8 mouse cellular contexts compared by ENCODE assay signal in the genomic region with DNA sequence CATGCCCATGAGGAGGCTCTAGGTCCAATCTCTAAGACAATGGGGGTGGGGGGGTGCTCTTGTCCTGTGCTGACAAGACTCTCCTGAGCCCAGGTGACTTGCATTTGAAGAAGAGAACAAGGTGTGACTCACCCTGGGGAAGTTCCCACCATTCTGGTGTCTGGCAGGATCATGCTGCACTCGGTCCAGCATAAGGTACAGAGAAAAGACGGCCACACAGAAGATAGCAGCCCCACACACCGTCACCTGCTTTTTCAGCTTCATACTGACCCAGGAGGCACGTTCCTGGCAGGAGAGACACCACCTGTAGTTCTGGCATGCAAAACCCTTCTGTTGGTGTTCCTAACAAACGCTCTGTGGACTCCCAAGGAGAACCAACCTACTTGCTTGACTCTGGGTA. TPM values are rescaled to one million over a fixed set of nuclear protein-coding genes. Genes with fewer than 3 reads are reported as not detected.
A peak's percentile ranks its signal among the peaks of the same experiment; 100 is the strongest.
DNase-seq lines count a peak whose midpoint lies in the region; ATAC-seq and TF ChIP-seq lines count a peak whose summit lies in the region.

No protein-coding gene starts in this region.

- no peak for TF ChIP-seq CTCF in testis, adult 2 months (IDR thresholded peaks at IDR 0.05; ENCODE audit: control insufficient read depth, insufficient read depth, insufficient replicate concordance, low read depth, low read length)

- TF ChIP-seq POLR2A in testis, adult 2 months (IDR thresholded peaks at IDR 0.05; ENCODE audit: control insufficient read depth, low read depth, low read length) = no peak

- peak overlapping the region; percentile 94 for H3K4me2 ChIP-seq in liver, embryonic 13.5 days

- DNase-seq in cerebellum, adult 11 months = peak; percentile 45
- no peak for DNase-seq in cerebellum, postnatal 4 days (ENCODE audit: low spot score in 2 of 2)
- no peak for DNase-seq in testis, postnatal 14 days (ENCODE audit: low spot score)
- no peak for DNase-seq in liver, embryonic 13.5 days
- no peak for DNase-seq in thymus, postnatal 14 days
- DNase-seq in ovary, postnatal 14 days (ENCODE audit: low spot score) = no peak

- H3K27me3 ChIP-seq in testis, adult 2 months (ENCODE audit: control insufficient read depth, insufficient read depth, low read length) = no peaks in the 10 kb centered on the region
- H3K27me3 ChIP-seq in liver, embryonic 13.5 days = peaks cover 39% of the 10 kb centered on the region

- no peaks in the 10 kb centered on the region for H3K9me3 ChIP-seq in liver, embryonic 13.5 days (replicated peaks)

- 61% methylated on average over 5 of the region's 5 CpGs for WGBS in liver, embryonic 13.5 days (ENCODE audit: insufficient replicate concordance)

- peak overlapping the region; percentile 96; the same call in 1 of the 2 replicates for H3K4me3 ChIP-seq in testis, adult 2 months (ENCODE audit: control insufficient read depth, low read depth, low read length)
- H3K4me3 ChIP-seq in liver, embryonic 13.5 days (replicated peaks) = no peak overlapping the region

- H3K4me1 ChIP-seq in testis, adult 2 months (ENCODE audit: control insufficient read depth, insufficient read depth, low read length) = peaks cover 7% of the 10 kb centered on the region
- peaks cover 33% of the 10 kb centered on the region for H3K4me1 ChIP-seq in liver, embryonic 13.5 days (replicated peaks)

- H3K27ac ChIP-seq in testis, adult 2 months (ENCODE audit: control insufficient read depth, insufficient read depth, low read depth, low read length) = 0 out of 2 replicates have a peak overlapping the region, but pooled peaks have one; percentile 20
- H3K27ac ChIP-seq in liver, embryonic 13.5 days = peak overlapping the region; percentile 20; the same call in 1 of the 2 replicates

- H3K9ac ChIP-seq in liver, embryonic 13.5 days = no peak overlapping the region

- ATAC-seq in liver, embryonic 13.5 days (ENCODE audit: low read depth) = no peak
- no peak for ATAC-seq in erythroid progenitor cell, adult 5-6 weeks (replicated peaks; ENCODE audit: low FRiP score, poor library complexity, severe bottlenecking)

- peaks cover 5% of the 10 kb centered on the region for H3K36me3 ChIP-seq in testis, adult 2 months (ENCODE audit: control insufficient read depth, insufficient read depth, low read length)
- H3K36me3 ChIP-seq in liver, embryonic 13.5 days = peaks cover 14% of the 10 kb centered on the region

RNA-seq across cellular contexts. Expression of a gene that starts 1.7 kb away (rescaled TPM):
- 62.1 and 71.5 TPM in 2 replicates for polyA plus RNA-seq in testis, adult 2 months (2012; rRNA removed)
- 2.2 and 2.6 TPM in 2 replicates for polyA plus RNA-seq in liver, embryonic 13.5 days (2015; fragmentation: Nextera tagmentation; extraction: Ambion mirVana)
- 6.5 and 13.0 TPM in 2 replicates for total RNA-seq in erythroid progenitor cell, adult 5-6 weeks (2015; ENCODE audit: low replicate concordance)
- 5.1 and 7.8 TPM in 2 replicates for total RNA-seq in erythroid progenitor cell, adult 5-6 weeks (2017; ENCODE audit: low replicate concordance)

RNA-seq across cellular contexts. Expression of a gene that starts 18.3 kb away (rescaled TPM):
- 1.5 TPM in 2 replicates for polyA plus RNA-seq in testis, adult 2 months (2012; rRNA removed)
- polyA plus RNA-seq in liver, embryonic 13.5 days (2015; fragmentation: Nextera tagmentation; extraction: Ambion mirVana) = 10.6 and 12.0 TPM in 2 replicates
- 31.0 and 53.2 TPM in 2 replicates for total RNA-seq in erythroid progenitor cell, adult 5-6 weeks (2015; ENCODE audit: low replicate concordance)
- total RNA-seq in erythroid progenitor cell, adult 5-6 weeks (2017; ENCODE audit: low replicate concordance) = 9.1 and 17.2 TPM in 2 replicates

RNA-seq across cellular contexts. Expression of a gene that starts 26.6 kb away (rescaled TPM):
- 15.5 and 23.7 TPM in 2 replicates for polyA plus RNA-seq in testis, adult 2 months (2012; rRNA removed)
- 3.8 and 4.2 TPM in 2 replicates for polyA plus RNA-seq in liver, embryonic 13.5 days (2015; fragmentation: Nextera tagmentation; extraction: Ambion mirVana)
- total RNA-seq in erythroid progenitor cell, adult 5-6 weeks (2015; ENCODE audit: low replicate concordance) = 1.3 and 24.9 TPM in 2 replicates
- 4.4 TPM in 1 of 2 replicates, not detected in the other for total RNA-seq in erythroid progenitor cell, adult 5-6 weeks (2017; ENCODE audit: low replicate concordance)

RNA-seq across cellular contexts. Expression of a gene that starts 28.7 kb away (rescaled TPM):
- polyA plus RNA-seq in testis, adult 2 months (2012; rRNA removed) = 9.4 and 21.9 TPM in 2 replicates
- polyA plus RNA-seq in liver, embryonic 13.5 days (2015; fragmentation: Nextera tagmentation; extraction: Ambion mirVana) = 10.3 and 11.5 TPM in 2 replicates
- total RNA-seq in erythroid progenitor cell, adult 5-6 weeks (2015; ENCODE audit: low replicate concordance) = 1.4 and 2.5 TPM in 2 replicates
- 2.2 and 14.5 TPM in 2 replicates for total RNA-seq in erythroid progenitor cell, adult 5-6 weeks (2017; ENCODE audit: low replicate concordance)

RNA-seq across cellular contexts. Expression of a gene that starts 35.8 kb away (rescaled TPM):
- 8.2 and 8.3 TPM in 2 replicates for polyA plus RNA-seq in testis, adult 2 months (2012; rRNA removed)
- 3.8 and 4.1 TPM in 2 replicates for polyA plus RNA-seq in liver, embryonic 13.5 days (2015; fragmentation: Nextera tagmentation; extraction: Ambion mirVana)
- 22.7 and 51.1 TPM in 2 replicates for total RNA-seq in erythroid progenitor cell, adult 5-6 weeks (2015; ENCODE audit: low replicate concordance)
- 24.6 and 28.2 TPM in 2 replicates for total RNA-seq in erythroid progenitor cell, adult 5-6 weeks (2017; ENCODE audit: low replicate concordance)

Comparison
In these comparisons a context has a peak if more than half of its experiments do, and no peak if none do; other contexts are left out.
1. RNA of a gene that starts 1.7 kb away (polyA plus RNA-seq): 62.1 to 71.5 TPM in testis, adult 2 months; 2.2 to 2.6 TPM in liver, embryonic 13.5 days; every median in the first group is over 10 times any median in the second.